Mouse (Mus musculus): ENCODE measurements around the gene Cdcp1. TPM values are rescaled to one million over a fixed set of nuclear protein-coding genes. Genes with fewer than 3 reads are reported as not detected.

The Cdcp1 gene
- polyA plus RNA-seq, 1 experiment from 2014 or later: 1.2 TPM

GRCm38 (mm10) chr9:123177380-123178048 lies 38.3 kb downstream of the Cdcp1 start:
- Histone ChIP-seq H3K36me3 (replicated peaks; ENCODE audit: insufficient read depth, low read length) (no peaks in the 10 kb centered on the region), H3K27ac (ENCODE audit: low read depth) (no peak overlapping the region), H3K4me1 (ENCODE audit: insufficient read depth) (no peaks in the 10 kb centered on the region), H3K9me3 (ENCODE audit: low read length) (no peaks in the 10 kb centered on the region), H3K4me2 (ENCODE audit: low read depth, low read length) (no peak overlapping the region), H3K27me3 (ENCODE audit: insufficient read depth, low read length) (no peaks in the 10 kb centered on the region), H3K4me3 (ENCODE audit: low read depth, low read length) (no peak overlapping the region), H3K9ac (replicated peaks) (no peak overlapping the region)
- no peak for TF ChIP-seq CTCF (IDR thresholded peaks at IDR 0.05; ENCODE audit: low read depth)
- TF ChIP-seq EP300 (IDR thresholded peaks at IDR 0.05; ENCODE audit: low read depth): no peak
- DNase-seq (no peak), ATAC-seq (no peak)
- 64% methylated on average over 9 of the region's 9 CpGs for WGBS (ENCODE audit: insufficient replicate concordance)

- WGBS (ENCODE audit: insufficient replicate concordance): 80% methylated on average over 4 of the region's 4 CpGs
- DNase-seq (no peak), ATAC-seq (no peak)
- no peaks in the 10 kb centered on the region for H3K27me3 ChIP-seq (ENCODE audit: insufficient read depth, low read length)
- no peaks in the 10 kb centered on the region for H3K36me3 ChIP-seq (replicated peaks; ENCODE audit: insufficient read depth, low read length)
- H3K27ac ChIP-seq (ENCODE audit: low read depth): no peak overlapping the region
- no peak overlapping the region for H3K4me2 ChIP-seq (ENCODE audit: low read depth, low read length)
- H3K4me1 ChIP-seq (ENCODE audit: insufficient read depth): no peaks in the 10 kb centered on the region
- no peak overlapping the region for H3K4me3 ChIP-seq (ENCODE audit: low read depth, low read length)
- no peak for TF ChIP-seq EP300 (IDR thresholded peaks at IDR 0.05; ENCODE audit: low read depth)
- H3K9me3 ChIP-seq (ENCODE audit: low read length): no peaks in the 10 kb centered on the region
- H3K9ac ChIP-seq (replicated peaks): no peak overlapping the region
Observed at GRCm38 (mm10) chr9:123174356-123174755, 41.5 kb downstream of the Cdcp1 start.

GRCm38 (mm10) chr9:123173760-123174159 lies 42.1 kb downstream of the Cdcp1 start:
- DNase-seq (no peak), ATAC-seq (no peak)
- H3K4me3 ChIP-seq (ENCODE audit: low read depth, low read length): no peak overlapping the region
- no peaks in the 10 kb centered on the region for H3K4me1 ChIP-seq (ENCODE audit: insufficient read depth)
- no peaks in the 10 kb centered on the region for H3K36me3 ChIP-seq (replicated peaks; ENCODE audit: insufficient read depth, low read length)
- H3K9ac ChIP-seq (replicated peaks): no peak overlapping the region
- no peaks in the 10 kb centered on the region for H3K27me3 ChIP-seq (ENCODE audit: insufficient read depth, low read length)
- TF ChIP-seq EP300 (IDR thresholded peaks at IDR 0.05; ENCODE audit: low read depth) (no peak), CTCF (IDR thresholded peaks at IDR 0.05; ENCODE audit: low read depth) (no peak)
- no peak overlapping the region for H3K4me2 ChIP-seq (ENCODE audit: low read depth, low read length)
- 68% methylated on average over 6 of the region's 6 CpGs for WGBS (ENCODE audit: insufficient replicate concordance)
- H3K27ac ChIP-seq (ENCODE audit: low read depth): no peak overlapping the region
- H3K9me3 ChIP-seq (ENCODE audit: low read length): no peaks in the 10 kb centered on the region

GRCm38 (mm10) chr9:123165781-123166443 lies 49.9 kb downstream of the Cdcp1 start:
- H3K4me3 ChIP-seq (ENCODE audit: low read depth, low read length): no peak overlapping the region
- no peaks in the 10 kb centered on the region for H3K4me1 ChIP-seq (ENCODE audit: insufficient read depth)
- no peaks in the 10 kb centered on the region for H3K9me3 ChIP-seq (ENCODE audit: low read length)
- no peak overlapping the region for H3K4me2 ChIP-seq (ENCODE audit: low read depth, low read length)
- H3K27ac ChIP-seq (ENCODE audit: low read depth): no peak overlapping the region
- WGBS (ENCODE audit: insufficient replicate concordance): 76% methylated on average over 3 of the region's 3 CpGs
- ATAC-seq (no peak), DNase-seq (no peak)
- no peak overlapping the region for H3K9ac ChIP-seq (replicated peaks)
- no peaks in the 10 kb centered on the region for H3K36me3 ChIP-seq (replicated peaks; ENCODE audit: insufficient read depth, low read length)
- no peaks in the 10 kb centered on the region for H3K27me3 ChIP-seq (ENCODE audit: insufficient read depth, low read length)
- no peak for TF ChIP-seq EP300 (IDR thresholded peaks at IDR 0.05; ENCODE audit: low read depth)
- TF ChIP-seq CTCF (IDR thresholded peaks at IDR 0.05; ENCODE audit: low read depth): no peak

GRCm38 (mm10) chr9:123162985-123163694 lies 52.7 kb downstream of the Cdcp1 start:
- Histone ChIP-seq H3K36me3 (replicated peaks; ENCODE audit: insufficient read depth, low read length) (no peaks in the 10 kb centered on the region), H3K4me1 (ENCODE audit: insufficient read depth) (no peaks in the 10 kb centered on the region), H3K27me3 (ENCODE audit: insufficient read depth, low read length) (no peaks in the 10 kb centered on the region), H3K27ac (ENCODE audit: low read depth) (no peak overlapping the region), H3K9me3 (ENCODE audit: low read length) (no peaks in the 10 kb centered on the region), H3K4me2 (ENCODE audit: low read depth, low read length) (no peak overlapping the region), H3K9ac (replicated peaks) (no peak overlapping the region), H3K4me3 (ENCODE audit: low read depth, low read length) (no peak overlapping the region)
- WGBS (ENCODE audit: insufficient replicate concordance): 81% methylated on average over 4 of the region's 4 CpGs
- TF ChIP-seq CTCF (IDR thresholded peaks at IDR 0.05; ENCODE audit: low read depth) (no peak), EP300 (IDR thresholded peaks at IDR 0.05; ENCODE audit: low read depth) (no peak)
- DNase-seq (peak; percentile 26), ATAC-seq (0 out of 2 replicates have a peak, but pooled peaks have one; percentile 23)

- Histone ChIP-seq H3K36me3 (replicated peaks; ENCODE audit: insufficient read depth, low read length) (no peaks in the 10 kb centered on the region), H3K4me2 (ENCODE audit: low read depth, low read length) (no peak overlapping the region), H3K4me1 (ENCODE audit: insufficient read depth) (no peaks in the 10 kb centered on the region), H3K9me3 (ENCODE audit: low read length) (no peaks in the 10 kb centered on the region), H3K27ac (ENCODE audit: low read depth) (no peak overlapping the region), H3K4me3 (ENCODE audit: low read depth, low read length) (no peak overlapping the region), H3K27me3 (ENCODE audit: insufficient read depth, low read length) (no peaks in the 10 kb centered on the region), H3K9ac (replicated peaks) (no peak overlapping the region)
- WGBS (ENCODE audit: insufficient replicate concordance): 53% methylated on average over 2 of the region's 2 CpGs
- TF ChIP-seq CTCF (IDR thresholded peaks at IDR 0.05; ENCODE audit: low read depth) (no peak), EP300 (IDR thresholded peaks at IDR 0.05; ENCODE audit: low read depth) (no peak)
- ATAC-seq (no peak), DNase-seq (no peak)
Observed at GRCm38 (mm10) chr9:123161792-123162191, 54.0 kb downstream of the Cdcp1 start.
